Mouse (Mus musculus): ENCODE measurements at regions not wholly inside any gene's neighbourhood (a gene's known extent, or its start where the extent isn't known, plus 50 kb on each side); places are given as distances from the start of the nearest gene placed in this dataset.

GRCm38 (mm10) chr6:99978164-99978746, 252.1 kb upstream of the Prok2 start:
- DNase-seq, result no peak

GRCm38 (mm10) chr6:99976144-99976543, 250.0 kb upstream of the Prok2 start:
- no peak for DNase-seq

DNA sequence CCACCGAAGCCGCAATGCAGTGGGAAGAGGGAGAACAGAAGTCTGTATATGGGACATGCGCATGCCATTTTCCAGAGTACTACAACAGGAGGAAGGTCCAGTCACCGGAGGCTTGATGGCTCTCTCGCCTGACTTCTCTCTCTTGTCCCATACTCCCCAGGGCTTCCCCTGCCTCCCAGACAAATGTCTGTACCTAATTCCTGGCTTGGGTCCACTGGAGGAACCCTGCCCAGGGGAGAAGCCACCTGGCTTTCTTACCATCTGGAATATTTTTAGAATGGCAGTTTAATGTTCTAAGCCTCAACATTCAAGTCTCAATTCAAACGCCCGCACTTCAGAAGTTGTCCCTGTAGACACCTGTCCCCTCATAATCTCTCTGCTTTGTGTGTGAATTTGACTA, 249.3 kb upstream of the Prok2 start:
- DNase-seq, result no peak

DNA sequence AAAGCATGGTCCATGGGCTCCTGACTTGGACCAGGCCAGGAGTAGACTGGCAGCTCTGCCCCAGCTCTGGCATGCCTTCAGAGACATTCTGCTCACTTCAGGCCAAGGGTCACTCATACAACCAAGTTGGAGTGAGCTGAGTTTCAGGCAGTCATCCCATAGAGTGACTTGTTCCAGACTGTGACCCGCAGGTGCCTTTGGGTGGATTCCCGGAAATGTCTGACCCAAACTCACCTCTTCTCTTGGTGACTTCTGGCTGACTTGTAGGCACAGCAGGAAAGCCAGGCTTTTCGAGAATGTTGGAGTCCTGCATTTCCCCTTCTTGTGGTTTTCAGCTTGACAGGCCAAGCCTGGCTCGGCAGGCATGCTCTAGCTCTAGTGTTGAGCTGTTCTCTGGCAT, 248.3 kb upstream of the Prok2 start:
- no peak for DNase-seq

- no peak for DNase-seq
Observed at GRCm38 (mm10) chr6:99971376-99971775, 245.2 kb upstream of the Prok2 start.

GRCm38 (mm10) chr6:99968889-99969288, 242.7 kb upstream of the Prok2 start:
- DNase-seq, result peak; percentile 45

GRCm38 (mm10) chr6:99967465-99967864, 241.3 kb upstream of the Prok2 start:
- DNase-seq, result peak; percentile 47

GRCm38 (mm10) chr6:99964540-99964939, 238.3 kb upstream of the Prok2 start:
- DNase-seq, result no peak

DNA sequence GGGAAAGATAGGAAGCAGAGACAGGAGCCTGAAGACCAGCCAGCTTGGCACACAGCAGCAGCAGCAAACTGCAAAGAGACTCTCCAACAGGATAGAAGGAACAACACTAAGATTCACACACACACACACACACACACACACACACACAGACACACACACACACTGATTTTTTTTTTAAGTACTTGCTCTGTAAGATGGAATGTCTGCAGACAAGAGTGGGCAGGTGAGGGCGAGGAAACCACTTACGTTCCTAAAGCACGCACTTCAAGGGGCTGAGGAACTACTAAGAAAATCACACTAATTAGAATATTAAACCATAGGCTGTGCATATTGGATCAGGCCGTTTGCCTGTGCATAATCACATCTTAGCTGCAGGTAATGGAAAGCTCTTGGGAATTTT, 237.8 kb upstream of the Prok2 start:
- DNase-seq, result no peak

DNA sequence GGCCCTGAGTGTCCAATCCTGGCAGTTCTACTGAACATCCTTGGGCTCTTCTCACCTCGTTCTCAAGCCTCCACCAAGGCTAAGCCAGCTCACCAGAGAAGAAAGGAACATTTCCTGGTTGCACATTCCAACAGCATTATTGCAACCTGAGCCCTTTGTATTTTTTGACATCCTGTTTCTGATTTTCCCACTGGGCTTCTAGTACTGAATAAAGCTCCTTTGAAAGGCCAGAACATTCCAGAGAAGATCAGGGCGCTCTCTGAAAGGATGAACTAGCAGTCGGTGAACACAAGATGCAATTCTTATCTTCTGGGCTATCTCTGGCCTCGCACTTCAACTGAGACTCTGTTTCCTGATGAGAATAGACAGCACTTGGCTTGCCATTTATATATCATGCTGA, 233.2 kb upstream of the Prok2 start:
- no peak for DNase-seq

- peak; percentile 20 for DNase-seq
Observed at GRCm38 (mm10) chr6:99954832-99955830, 228.9 kb upstream of the Prok2 start.

- DNase-seq, result no peak
Observed at GRCm38 (mm10) chr6:99953980-99954776, 228.0 kb upstream of the Prok2 start.

DNA sequence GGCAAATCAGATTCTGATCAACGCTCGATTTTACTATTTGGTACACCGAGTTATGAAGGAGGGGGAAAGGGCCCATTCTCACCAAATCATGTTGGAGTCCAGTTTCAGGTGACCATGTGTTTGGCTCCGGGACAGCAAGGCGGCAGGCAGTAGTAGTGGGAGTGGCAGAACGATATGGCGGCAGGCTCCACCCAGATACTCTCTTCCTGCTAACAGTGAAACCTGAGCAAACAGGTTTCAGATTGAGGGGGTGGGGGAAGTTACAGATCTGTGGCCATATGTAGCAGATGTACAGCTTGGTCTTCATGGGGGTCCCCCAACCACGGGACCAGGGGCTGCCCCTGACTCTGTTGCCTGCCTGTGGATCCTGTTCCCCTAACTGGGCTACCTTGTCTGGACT, 224.6 kb upstream of the Prok2 start:
- no peak for DNase-seq

DNA sequence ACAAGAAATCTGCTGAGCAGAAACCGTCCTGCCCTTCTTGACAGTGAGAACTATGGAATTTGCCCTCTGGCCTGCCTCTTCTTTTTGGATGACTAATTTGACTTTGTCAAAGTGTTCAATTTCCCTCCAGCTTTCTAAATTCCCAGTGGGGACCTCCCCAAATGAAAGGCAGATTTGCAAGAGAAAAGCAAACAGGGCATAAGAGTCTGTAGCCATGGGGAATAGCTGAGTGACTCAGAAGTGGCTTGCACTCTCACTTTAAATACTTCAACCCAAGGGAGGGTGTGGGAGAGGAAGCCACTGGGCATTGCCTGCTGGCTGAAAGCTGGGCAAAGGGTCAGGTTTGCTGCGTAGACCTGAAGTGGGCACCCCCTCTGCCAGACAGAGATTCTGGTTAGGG, 220.7 kb upstream of the Prok2 start:
- DNase-seq, result no peak

GRCm38 (mm10) chr6:99946481-99946880, 220.3 kb upstream of the Prok2 start:
- DNase-seq, result no peak

- no peak for DNase-seq
Observed at GRCm38 (mm10) chr6:99945691-99946090, 219.5 kb upstream of the Prok2 start.

GRCm38 (mm10) chr6:99942958-99943357, 216.8 kb upstream of the Prok2 start:
- DNase-seq, result no peak

DNA sequence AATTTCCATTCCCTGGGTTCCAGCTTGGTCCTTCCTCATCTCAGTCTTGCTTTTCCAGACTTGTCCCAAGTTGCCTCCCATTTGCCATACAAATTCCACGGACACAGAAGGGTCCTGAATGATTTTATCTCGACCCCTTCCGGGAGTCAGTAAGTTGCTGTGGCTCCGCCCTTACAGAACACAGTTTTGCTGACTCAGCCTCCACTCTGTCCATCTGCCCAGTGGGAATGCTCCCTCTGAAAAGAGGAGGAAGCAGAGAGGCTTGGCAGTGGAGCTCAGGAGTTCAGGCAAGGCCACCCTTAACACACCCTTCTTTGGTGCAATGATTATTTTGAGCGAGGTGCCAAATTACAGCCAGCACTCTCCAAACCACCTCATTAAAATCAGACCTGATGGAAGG, 213.9 kb upstream of the Prok2 start:
- DNase-seq, result no peak

DNA sequence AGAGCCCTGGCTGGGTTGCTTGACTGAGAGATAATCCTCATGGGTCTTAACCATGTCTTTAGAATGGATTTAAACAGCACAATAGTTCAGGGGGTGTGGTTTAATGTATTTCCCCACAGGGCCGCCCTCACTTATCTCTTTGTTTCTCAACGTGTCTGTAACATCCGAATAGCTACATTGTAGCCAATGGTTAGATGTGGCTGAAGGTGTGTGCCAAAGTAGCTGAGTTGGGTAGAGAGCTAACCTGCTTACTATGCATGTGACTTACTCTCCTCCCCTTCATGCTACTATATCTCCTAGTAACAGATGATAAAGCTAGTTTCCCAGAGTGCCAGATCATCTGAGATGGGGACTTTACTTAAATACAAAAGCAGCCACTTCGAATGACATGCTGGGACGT, 213.2 kb upstream of the Prok2 start:
- DNase-seq, result no peak

DNA sequence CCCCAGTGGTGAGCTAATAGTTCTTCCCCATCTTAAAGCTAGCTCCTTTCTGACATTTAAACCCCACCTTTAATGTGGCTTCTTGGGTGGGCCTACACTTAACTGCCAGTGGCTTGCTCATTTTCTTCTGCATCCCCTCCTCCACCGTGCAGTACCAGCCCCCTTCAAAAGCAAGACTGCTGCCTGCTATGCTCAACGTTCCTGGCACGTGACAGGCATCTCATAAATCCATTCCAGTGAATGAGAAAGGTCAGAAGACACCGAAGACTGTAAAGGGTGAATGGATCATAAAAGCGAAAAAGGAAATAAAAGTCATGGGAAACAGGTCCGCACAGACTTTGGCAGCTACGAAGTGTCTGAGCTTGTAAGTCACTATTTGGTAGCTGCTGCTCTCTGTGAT, 212.8 kb upstream of the Prok2 start:
- DNase-seq, result no peak

- no peak for DNase-seq
Observed at GRCm38 (mm10) chr6:99936716-99937115, 210.5 kb upstream of the Prok2 start.

GRCm38 (mm10) chr6:99935373-99935772, 209.2 kb upstream of the Prok2 start:
- no peak for DNase-seq

GRCm38 (mm10) chr6:99934394-99934793, 208.2 kb upstream of the Prok2 start:
- DNase-seq, result peak; percentile 79

DNA sequence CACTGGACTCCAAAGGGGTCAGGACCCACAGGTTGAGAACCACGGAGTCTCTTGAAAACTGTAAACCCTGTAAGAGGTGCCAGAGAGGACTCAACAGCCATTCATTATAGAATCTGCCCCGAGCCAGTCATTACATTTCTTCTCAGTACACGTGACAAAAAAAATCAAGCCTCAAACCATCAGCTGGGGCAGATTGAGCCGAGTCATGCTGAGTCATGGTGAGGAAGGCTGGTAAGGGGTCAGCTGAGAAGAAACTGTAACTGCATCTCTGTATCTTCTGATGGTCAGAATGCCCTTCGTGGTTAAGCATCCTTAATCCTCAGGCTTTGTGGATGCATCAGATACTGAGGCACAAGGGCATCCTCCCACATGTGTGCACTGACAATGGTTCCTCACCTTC, 207.2 kb upstream of the Prok2 start:
- no peak for DNase-seq

All from lung, postnatal 14 days (tissue).